Mouse (Mus musculus) forelimb bud, embryonic 11.5 days (tissue): ENCODE results near the gene Syngr2.

Experiments
- DNase-seq: peaks from one replicate; pipeline ENCODE4 v3.0.0-alpha.2; 2012; ENCODE audit warnings: low read depth, low spot score

The Syngr2 gene

DNA sequence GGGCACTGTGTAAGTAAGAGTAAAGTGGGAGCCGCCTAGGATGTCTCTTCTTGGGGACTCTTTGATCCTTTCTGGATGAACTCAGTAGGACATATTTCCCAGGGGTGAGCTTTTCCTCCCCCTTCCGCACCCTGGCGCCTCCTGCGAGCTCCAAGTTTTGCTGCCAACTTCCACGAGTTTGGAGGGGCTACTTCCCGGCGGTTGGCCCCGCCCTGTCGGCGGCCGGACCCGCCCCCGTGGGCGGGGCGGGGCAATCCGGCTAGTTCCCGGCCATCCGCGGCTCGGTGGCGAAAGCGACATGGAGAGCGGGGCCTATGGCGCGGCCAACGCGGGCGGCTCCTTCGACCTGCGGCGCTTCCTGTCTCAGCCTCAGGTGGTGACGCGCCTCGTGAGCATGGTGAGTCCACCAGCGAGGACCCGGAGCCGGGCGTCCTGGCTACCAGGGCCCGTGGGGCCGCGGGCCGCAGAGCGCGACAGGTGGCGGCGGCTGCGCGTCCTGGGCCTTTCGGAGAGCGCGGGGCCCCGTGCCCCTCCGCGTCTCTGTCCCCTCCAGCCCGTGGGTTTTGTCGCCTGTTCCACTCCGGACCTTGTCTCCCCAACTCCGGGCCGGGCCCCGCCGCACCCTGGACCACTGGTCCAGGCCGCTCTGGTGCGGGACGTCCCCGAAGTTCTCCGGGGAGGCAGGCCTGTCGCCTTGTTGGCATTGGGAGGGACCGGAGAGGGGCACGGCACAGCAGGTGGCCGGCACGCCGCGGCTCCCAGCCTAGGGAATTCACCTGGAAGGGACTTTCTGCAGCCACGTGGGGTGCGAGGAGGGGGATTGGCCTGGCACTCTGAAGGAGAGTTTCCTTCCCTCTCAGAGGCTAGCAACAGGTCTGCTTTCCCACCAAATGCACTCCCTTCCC, at the start of gene Syngr2, which contains the start of gene Gm20708:
Gene Syngr2 (plus strand): TSS at position 262 of the 905 bp plus-strand sequence.
Gene Gm20708 (plus strand): TSS at position 262 of the 905 bp plus-strand sequence.
- peak; percentile 63 for DNase-seq

DNA sequence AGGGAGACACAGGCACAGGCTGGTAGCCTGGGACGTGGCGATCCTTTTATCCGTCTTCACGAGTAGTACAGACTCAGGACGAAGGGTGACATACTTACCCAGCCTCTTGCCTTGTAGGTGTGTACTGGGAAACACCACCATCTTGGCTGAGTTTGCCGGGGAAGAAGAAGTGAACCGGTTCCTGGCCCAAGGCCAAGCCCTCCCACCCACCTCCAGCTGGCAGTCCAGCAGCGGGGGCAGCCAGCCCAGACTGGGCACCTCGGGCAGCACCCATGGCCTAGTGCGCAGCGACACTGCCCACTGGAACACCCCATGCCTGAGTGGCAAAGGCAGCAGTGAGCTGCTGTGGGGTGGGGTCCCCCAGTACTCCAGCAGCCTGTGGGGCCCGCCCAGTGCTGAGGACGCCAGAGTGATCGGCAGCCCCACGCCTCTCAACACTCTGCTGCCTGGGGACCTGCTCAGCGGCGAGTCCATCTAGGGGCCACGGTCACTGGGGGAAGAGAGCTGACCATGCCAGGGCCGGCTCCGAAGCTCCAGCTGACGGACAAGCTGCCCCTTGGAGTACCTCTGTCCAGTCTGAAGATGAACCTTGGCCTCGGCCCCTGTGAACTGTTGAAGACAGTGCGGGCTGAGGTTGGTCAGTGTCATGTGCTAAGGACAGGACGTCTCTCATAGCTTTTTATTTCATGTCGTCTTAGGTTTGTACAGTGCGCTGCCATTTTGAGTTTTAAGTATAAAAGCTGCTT, 48.9 kb upstream of the Syngr2 start:
- no peak for DNase-seq

DNA sequence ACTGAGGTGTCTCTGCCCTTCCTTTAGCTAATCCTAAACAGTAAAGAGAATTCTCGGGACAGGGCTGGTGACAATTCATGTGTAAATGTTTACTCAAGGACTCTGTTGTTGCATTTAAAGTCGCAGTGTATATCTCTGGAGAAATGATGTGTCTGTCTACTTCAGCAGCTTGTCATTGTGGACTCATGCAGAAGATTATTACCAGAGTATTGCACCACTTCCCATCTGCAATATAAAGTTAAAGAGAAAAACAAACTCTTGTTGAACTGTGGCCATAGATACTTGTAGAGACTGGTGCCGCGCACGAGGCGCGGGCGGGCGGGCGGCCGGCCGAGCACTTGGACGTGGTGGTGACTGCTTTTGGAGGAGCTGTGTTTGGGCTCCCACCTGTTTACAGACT, 47.7 kb upstream of the Syngr2 start:
- no peak for DNase-seq

DNA sequence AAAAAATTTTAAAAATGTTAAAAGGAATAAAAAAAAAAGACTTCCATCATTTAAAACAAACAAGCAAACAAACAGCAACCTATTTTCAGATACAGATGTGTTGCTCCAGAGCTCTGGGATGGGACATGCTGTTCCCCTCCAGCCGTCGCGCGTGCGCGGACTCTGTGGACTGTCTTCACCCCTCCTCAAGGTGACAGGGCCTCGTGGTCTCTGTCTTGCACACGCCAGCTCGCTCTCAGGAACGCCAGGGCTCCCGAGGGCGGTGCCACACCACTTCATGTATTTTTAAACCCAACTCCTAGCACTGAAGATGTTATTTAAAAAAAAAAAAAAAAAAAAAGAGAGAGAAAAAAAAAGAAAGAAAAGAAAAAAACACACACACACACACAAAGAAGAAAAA, 47.2 kb upstream of the Syngr2 start:
- no peak for DNase-seq

DNA sequence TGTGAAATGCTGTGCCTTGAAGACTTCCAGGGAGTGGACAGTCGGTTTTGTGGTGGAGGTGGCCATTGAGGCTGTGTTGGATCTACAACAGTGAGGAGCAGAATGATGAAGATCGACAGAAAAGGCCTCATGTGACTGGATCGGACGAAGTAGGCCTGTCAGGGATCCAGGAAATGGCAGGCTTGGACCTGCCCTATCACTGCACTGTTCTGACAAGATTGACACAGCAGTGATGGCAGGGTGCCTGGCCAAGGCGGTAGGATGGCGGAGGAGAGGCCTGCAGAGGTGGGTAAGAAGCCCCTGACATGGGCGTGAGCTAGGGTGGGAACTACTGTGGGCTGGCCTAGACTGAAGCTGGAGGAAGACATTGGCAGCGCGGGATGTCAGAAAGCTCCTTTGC, 45.1 kb upstream of the Syngr2 start:
- no peak for DNase-seq

DNA sequence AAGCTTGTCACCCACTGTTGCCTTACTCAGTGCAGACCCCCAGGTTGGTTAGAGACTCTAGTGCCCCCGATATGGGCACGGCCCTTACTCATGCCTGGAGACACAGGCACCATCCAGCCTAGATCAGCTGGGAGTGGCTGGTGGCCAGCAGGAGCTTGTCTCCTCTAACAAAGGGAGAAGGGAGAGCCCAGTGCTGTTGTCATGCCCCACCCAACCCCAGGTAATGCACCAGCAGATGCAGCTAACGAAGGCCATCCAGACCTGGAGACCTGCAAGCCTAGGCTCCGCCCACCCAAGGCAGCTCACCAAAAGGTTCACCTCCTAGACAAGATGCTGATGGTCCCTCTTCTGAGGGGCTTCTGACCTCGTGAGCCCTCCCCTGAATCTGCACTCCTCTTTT, 44.1 kb upstream of the Syngr2 start:
- no peak for DNase-seq

DNA sequence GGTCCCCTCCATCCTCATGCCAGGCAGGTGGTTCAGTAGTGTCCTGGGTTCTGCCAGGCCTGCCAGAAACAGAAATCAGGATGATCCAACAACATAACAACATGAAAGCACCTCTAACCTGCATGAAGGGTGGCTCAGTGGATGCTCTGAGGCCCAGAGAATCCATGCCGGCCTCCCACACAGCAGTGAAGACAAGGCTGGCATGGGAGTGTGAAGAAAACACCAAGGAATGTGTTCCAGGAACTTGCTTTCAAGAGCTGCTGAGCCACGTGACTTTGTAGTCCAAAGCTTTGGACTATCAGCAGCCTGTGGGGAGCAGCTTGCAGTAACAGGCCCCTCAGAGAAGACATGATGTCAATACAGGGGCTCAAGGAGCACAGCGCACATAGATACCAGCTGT, 43.2 kb upstream of the Syngr2 start:
- no peak for DNase-seq

DNA sequence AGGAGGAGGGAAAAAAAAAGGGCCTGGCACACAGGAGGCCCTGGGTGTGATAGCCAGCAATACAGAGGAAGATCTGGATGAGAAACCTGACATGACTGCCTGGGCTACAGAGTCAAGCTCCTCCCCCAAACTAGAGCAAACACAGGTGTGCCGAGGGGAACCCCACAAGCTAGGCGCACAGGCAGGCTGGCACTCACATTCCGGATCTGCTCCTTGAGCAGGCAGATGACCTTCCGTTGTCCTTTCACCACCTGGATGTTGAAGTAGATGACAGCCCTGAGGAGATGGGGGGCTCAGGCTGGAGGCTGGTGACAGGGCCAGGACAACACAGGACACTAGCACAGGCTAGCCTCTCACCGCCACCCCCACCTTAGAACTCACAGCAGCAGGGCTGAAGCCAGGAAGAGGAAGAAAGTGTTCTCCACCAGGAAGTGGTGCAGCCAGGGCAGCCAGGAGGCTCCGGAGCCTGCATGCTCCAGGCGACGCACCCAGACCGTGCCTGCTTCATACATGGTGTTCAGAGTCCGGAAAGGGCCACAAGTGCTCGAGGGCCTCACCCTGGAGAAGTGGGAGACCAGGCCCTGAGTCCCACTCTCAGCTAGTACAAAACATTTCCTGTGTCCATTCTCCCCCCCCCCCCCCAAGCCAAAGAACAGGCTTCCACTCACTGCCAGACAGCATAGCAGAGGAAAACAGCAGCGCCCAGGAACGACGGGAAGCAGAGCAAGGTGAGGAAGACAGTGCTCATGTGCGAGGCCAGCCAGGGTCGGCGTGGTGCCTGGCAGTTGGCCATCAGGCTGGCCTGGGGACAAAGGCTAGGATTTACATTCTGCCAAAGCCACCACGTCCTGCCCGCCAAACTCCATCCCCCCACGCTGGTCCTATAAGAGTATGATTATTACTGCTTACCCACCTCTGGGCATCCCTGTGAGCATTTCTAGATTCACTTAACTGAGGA, 40.5 kb upstream of the Syngr2 start:
- no peak for DNase-seq

DNA sequence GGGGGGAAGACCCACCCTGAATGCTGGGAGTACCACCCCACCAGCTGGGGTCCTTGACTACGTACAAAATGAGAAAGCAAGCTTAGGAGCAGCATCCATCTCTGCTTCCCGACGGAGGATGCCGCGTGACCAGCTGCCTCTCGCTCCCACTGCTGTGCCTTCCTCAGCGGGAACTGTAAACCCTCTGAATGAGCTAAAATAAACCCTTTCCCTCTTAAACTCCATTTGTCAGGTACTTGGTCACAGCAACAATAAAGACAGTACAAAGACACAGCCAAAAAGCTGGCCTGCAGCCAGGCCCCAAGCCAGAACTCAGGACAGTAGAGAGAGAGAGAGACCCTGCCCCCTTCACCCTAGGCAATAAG, 39.8 kb upstream of the Syngr2 start:
- DNase-seq, result no peak

DNA sequence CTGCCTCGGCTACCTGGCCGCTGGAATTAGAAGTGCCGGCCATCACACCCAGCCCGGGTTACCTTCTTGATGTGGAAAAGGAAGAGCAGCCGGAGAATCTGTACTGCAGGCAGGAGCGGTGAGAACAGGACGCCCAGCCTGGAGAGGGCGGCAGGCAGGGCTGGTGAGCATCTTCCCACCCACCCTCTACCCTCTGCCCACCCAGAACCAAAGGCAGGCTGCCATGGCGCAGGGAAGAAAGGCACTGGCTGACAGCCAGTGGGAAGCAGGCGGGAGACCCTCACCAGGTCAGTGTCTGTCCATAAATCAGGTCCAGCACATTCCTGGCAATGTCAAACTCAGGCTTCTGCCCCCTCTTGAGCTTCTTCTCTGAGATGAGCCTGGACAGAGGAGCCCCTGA, 39.1 kb upstream of the Syngr2 start:
- DNase-seq, result no peak

DNA sequence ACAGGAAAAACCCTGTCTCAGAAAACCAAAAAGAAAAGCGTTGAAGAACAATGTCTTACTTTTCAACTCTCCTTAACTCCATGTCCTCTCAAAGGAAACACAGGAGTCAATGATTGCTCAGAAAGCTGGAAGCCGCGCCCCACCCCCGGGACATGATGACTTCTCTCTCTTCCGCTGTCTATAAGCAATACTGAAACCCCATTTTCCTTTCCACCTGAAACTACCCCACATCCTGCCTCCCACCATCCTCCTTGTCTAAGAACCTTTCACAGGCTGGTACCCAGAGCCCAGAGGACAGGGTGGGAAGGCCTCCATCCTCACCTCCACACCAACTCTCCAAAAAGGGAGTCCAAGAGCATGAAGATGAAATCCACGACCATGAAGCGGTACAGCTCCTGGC, 37.1 kb upstream of the Syngr2 start:
- no peak for DNase-seq

DNA sequence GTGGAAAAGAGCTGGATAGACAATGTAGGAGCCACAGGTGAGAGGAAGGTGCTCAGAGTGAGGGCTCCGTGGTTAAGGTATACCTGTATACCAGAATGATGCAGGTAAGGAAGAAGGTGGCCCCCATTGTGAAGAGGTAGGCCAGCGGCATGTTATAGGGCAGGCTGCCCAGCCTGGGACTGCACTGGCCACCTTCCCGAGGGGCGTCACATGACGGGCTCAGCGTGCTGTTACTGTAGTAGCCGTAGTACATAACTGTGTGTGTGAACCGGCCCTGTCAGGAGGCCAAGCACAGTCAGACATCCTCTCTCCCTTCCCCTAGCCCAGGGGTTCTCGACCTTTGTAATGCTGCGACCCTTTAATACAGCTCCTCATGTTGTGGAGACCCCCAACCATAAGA, 34.5 kb upstream of the Syngr2 start:
- DNase-seq, result no peak

DNA sequence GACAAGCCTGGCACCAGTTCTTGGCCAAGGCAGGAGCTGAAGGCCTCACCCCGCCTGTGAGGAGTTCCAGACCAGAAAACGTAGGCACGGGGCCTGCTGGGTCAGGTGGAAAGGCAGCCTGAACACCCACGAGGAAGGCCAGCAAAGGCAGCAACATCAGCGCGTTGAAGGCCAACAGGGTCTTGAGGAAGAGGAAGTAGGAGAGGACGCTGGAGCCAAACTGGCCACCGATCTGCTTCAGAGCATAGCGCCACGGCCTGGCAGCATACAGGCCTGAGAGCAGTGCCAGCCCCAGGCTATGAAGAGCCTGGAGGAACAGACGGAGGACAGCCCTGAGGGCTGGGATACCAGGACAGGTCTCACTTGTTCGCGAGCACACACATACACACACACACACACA, 33.9 kb upstream of the Syngr2 start:
- no peak for DNase-seq

DNA sequence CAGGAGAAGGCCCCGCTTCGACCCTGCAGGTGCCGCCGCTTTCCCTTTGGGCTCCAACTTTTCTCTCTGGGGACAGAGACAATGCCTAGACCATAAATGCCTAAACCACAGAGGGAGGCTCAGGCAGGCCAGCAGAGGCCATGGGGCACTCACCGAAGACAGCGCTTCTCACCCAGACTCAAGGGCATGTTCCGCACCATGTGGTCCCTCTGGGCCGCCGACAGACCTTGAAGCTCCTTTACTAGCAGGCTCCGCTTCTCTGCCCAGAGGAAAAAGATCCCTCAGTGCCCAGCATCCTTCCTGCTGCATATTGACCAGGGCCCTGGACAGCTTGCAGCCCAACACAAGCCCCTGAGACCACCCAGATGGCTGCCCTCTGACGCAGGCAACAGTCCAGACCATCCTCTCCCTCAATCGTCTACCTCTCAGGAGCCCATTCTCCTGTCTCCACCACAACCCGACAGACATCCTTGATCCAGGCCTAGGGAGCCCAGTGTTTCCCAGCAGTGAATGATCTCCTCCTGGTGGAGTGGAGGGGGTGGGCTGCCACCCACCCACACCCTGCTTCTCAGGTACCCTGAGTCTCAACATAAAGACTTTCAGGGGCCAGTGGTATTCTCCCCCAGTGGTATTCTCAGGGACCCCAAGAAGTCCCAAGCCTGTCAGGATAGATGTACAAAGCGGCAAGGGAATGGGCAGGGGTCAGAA, 33.2 kb upstream of the Syngr2 start:
- DNase-seq, result no peak

DNA sequence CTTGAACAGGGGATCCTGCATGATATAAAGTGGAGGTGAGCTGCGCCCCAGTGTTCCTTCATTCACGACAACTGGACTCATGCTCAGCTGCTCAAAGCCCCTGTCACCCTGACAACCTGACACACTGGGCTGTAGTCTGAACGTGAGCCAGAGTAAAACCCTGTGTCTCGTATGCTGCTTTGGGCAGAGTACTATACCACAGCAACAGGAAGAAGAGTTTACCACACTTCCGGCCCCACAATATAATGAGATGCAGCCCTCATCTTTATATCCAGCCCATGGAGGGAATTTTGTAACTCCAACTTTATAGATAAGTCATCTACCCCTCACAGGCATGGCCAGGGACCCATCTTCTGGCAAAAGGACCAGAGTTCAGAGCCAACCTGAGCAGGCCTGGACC, 32.4 kb upstream of the Syngr2 start:
- no peak for DNase-seq

DNA sequence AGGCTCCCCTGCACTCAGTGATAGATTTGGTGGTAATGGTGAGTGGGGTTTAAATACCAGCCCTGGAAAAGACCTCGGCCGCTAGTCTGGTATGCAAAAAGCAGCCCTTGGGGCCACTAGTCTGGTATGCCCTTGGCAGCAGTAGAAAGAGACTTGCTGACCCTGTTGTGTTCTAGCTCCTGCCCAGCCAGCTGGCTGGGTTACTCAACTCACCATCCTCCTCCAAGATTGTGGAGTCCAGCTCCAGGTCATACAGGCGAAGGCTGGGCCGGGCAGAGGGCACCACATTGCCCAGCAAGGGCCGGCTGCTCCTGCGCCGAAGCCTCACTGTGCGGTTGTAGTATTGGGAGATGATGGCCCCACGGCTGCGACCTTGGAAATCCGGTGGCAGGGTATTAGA, 31.4 kb upstream of the Syngr2 start:
- no peak for DNase-seq

DNA sequence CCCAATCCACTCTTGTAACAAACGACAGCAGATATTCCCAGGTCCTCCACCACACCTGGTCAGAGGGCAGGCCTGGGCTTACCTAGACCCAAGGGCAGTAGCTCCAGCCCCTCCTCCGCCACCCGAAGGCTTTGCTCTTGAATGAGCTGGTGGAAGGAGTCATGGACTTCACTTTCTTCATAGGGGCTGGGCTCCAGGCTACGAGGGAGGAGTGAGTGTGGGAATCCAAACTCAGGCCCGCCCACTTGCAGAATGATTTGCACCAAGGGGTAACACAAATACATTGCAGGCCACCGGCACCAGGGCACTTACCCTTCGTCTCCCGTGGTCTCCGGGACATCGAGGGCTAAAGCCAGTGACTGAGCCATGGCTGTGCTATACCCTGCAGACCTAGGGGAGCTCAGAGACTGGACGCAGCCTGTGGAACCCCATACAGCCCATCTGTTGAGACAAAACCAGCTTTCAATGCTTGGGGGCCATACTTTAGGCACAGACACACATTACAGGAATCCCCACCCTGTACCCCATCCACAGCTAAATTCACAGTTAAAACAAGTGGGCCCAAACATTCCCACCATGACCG, 30.5 kb upstream of the Syngr2 start:
- no peak for DNase-seq

DNA sequence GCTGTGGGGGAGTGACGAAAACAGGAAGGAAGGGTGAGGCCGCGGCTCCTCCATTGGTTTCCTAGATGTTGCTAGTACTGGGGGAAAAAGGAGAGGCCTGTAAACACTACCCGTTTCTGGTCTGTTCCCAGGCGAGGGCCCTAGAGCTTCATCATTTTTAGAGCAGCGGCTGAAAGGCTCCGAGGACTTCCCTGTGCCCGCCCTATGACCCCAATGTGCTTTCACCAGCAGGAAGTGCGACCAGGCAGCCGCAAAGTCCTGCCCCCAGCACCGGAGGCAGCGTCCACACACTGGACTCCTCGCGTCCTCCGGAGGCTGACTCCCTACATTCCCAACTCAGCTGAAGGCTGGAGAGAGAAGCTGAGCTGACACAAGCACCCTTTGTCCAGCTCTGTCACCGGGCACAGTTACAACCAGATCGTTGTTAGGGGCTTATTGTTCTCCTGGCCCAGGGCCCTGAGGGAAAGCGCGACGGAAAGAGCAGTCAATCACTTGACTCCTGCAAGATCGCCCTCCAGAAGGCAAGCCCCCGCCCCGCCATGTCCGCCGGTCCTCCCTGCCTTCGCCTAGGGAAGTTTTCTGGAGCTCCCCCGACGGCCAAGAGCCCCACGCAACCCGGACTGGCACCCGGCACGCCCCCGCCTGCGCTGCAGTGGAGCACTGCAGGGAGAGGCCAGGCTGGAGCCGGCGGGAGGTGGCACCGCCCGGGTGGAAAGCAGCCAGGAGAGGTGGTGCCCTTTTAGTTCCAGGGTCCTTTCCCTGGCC, 29.9 kb upstream of the Syngr2 start:
- peak; percentile 60 for DNase-seq

DNA sequence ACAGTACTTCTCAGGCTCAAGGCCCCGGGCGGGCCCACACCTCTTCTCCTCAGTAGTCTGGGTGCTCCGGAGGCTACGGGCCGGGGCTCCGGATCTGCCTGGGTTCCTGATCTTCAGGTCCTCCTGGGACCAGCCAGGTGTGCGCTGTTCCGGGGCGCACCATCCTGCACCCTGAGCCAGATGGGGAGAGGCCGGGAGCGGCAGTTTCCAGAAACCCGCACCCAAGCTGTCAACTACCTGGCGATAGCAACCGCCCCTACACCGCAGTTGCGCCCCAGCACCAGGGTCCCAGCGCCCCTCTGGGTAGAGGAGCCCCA, 29.3 kb upstream of the Syngr2 start:
- no peak for DNase-seq

DNA sequence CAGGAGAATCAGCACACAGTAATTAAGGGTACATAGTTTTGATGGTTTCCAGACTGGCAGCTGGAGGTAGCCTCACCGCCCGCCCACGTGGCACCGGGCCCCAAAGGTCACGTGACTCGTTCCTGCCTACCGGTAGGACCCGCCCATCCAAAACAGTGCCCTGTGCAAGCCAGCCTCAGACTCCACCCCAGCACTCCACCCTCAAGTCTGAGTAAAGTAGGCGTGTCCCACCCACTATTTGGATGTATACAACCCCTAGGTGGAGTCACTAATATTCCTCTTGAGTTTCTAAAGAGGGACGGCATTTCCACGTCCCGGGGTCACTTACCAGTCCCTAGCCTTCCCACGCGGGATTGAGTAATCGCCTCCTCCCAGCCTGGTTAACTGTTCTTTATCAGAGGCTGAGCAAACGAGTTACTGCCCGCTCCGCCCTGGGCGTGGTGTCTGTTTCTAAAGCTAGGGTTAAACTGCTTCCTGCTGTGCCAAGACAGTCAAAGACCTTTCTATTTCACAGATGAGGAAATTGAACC, 28.8 kb upstream of the Syngr2 start:
- peak; percentile 88 for DNase-seq
